Mouse (Mus musculus) kidney, adult 2 months (tissue): ENCODE data around the gene Celsr1. TPM values are rescaled to one million over a fixed set of nuclear protein-coding genes. Genes with fewer than 3 reads are reported as not detected.
"Not testable (repeated sequence)": the region's sequence is repeated elsewhere in the genome, so short reads cannot be mapped to it uniquely, and the experiment has no call there.

Experiments used
- DNase-seq: peaks from one replicate; pipeline ENCODE4 v3.0.0; 2021
- H3K27ac ChIP-seq: fragments of 200-500 bp; 2 replicates; pipeline ENCODE4 v1.5.1; 2012; ENCODE audit warnings: low read depth, low read length, control low read depth, inconsistent platforms; ENCODE audit not compliant: insufficient read depth
- H3K27me3 ChIP-seq: fragments of 200-500 bp; replicated peaks from 2 replicates; pipeline ENCODE4 v1.6.1; 2012; ENCODE audit warnings: mild to moderate bottlenecking, moderate library complexity, low read length, inconsistent platforms; ENCODE audit not compliant: control insufficient read depth, insufficient read depth
- H3K36me3 ChIP-seq: fragments of 200-500 bp; 2 replicates; pipeline ENCODE4 v1.6.1; 2012; ENCODE audit warnings: mild to moderate bottlenecking, moderate library complexity, low read length, inconsistent platforms; ENCODE audit not compliant: control insufficient read depth, insufficient read depth
- H3K4me1 ChIP-seq: fragments of 200-500 bp; 2 replicates; pipeline ENCODE4 v1.6.1; 2011; ENCODE audit warnings: low read length; ENCODE audit not compliant: control insufficient read depth, insufficient read depth
- H3K4me3 ChIP-seq: fragments of 200-500 bp; 2 replicates; pipeline ENCODE4 v1.5.1; 2011; ENCODE audit warnings: mild to moderate bottlenecking, low read depth, low read length, control low read depth; ENCODE audit not compliant: insufficient read depth
- CTCF ChIP-seq: fragments of 200-500 bp; conservative IDR thresholded peaks from 2 replicates; pipeline ENCODE4 v1.5.1; 2011; ENCODE audit warnings: low read depth, mild to moderate bottlenecking, control low read depth, low read length, moderate library complexity, mixed read lengths; ENCODE audit not compliant: insufficient read depth, insufficient read length
- POLR2A ChIP-seq: fragments of 200-500 bp; IDR thresholded peaks from one replicate; pipeline ENCODE4 v1.6.1; 2011; ENCODE audit warnings: low read depth, low read length, control low read depth
- WGBS: fragments of 180-500 bp; shearing (Covaris S2); methylation state at CpG from one replicate; pipeline ENCODE4 v1.1.7; 2018; 5-methylcytosine and 5-hydroxymethylcytosine counted together
- polyA plus RNA-seq: library from polyadenylated mRNA; depleted of rRNA; stranded (reverse); fragments of >200 nt; gene quantifications from 2 replicates; pipeline ENCODE4 v1.2.3, GENCODE M21; 2012

The Celsr1 gene
- polyA plus RNA-seq, 1 experiment: 12.4 TPM

GRCm38 (mm10) chr15:86057908-86058307 is 24.3 kb upstream of the Celsr1 start:
- H3K27me3 ChIP-seq: no peaks in the 10 kb centered on the region
- WGBS: 32% methylated on average over 7 of the region's 7 CpGs
- TF ChIP-seq POLR2A (no peak), CTCF (no peak)
- H3K4me1 ChIP-seq: peaks cover 15% of the 10 kb centered on the region; the same call in 1 of the 2 replicates
- H3K27ac ChIP-seq: no peak overlapping the region
- H3K4me3 ChIP-seq: peak overlapping the region; percentile 46; the same call in 1 of the 2 replicates
- no peak for DNase-seq
- H3K36me3 ChIP-seq: no peaks in the 10 kb centered on the region

GRCm38 (mm10) chr15:86057413-86057812 is 23.8 kb upstream of the Celsr1 start, which contains the start of gene Gramd4:
Gene Gramd4 (plus strand): TSS chr15:86057695.
- no peaks in the 10 kb centered on the region for H3K36me3 ChIP-seq

GRCm38 (mm10) chr15:86056221-86056760 is 22.7 kb upstream of the Celsr1 start:
- peak; percentile 60 for DNase-seq
- Histone ChIP-seq H3K4me3 (no peak overlapping the region), H3K27me3 (no peaks in the 10 kb centered on the region), H3K27ac (no peak overlapping the region), H3K4me1 (peaks cover 13% of the 10 kb centered on the region; the same call in 1 of the 2 replicates), H3K36me3 (no peaks in the 10 kb centered on the region)
- 70% methylated on average over 5 of the region's 5 CpGs for WGBS
- TF ChIP-seq POLR2A (no peak), CTCF (no peak)

More at GRCm38 (mm10) chr15:86057413-86057812, 23.8 kb upstream of the Celsr1 start, which contains the start of gene Gramd4:
- 18% methylated on average over 6 of the region's 6 CpGs for WGBS
- Histone ChIP-seq H3K27me3 (no peaks in the 10 kb centered on the region), H3K27ac (no peak within 1 kb of the TSS; the same call in 1 of the 2 replicates), H3K4me1 (peaks cover 15% of the 10 kb centered on the region; the same call in 1 of the 2 replicates), H3K4me3 (peak within 1 kb of the TSS; percentile 46)
- TF ChIP-seq POLR2A (no peak), CTCF (no peak)
- peak; percentile 66 for DNase-seq

GRCm38 (mm10) chr15:86054861-86055260 is 21.3 kb upstream of the Celsr1 start:
- not testable (repeated sequence) for H3K27me3 ChIP-seq, DNase-seq, H3K27ac ChIP-seq, H3K4me3 ChIP-seq, H3K4me1 ChIP-seq, H3K36me3 ChIP-seq
- 67% methylated on average over 3 of the region's 3 CpGs for WGBS

GRCm38 (mm10) chr15:86053890-86054536 is 20.4 kb upstream of the Celsr1 start:
- DNase-seq: peak; percentile 81
- Histone ChIP-seq H3K27me3 (no peaks in the 10 kb centered on the region), H3K36me3 (no peaks in the 10 kb centered on the region), H3K27ac (no peak overlapping the region), H3K4me1 (peaks cover 3% of the 10 kb centered on the region; the same call in 1 of the 2 replicates), H3K4me3 (no peak overlapping the region)
- TF ChIP-seq POLR2A (no peak), CTCF (peak; percentile 96)
- 36% methylated on average over 2 of the region's 2 CpGs for WGBS

- Histone ChIP-seq H3K4me3 (no peak overlapping the region), H3K27ac (no peak overlapping the region), H3K27me3 (no peaks in the 10 kb centered on the region), H3K36me3 (no peaks in the 10 kb centered on the region), H3K4me1 (no peaks in the 10 kb centered on the region)
- TF ChIP-seq POLR2A: no peak
- no peak for TF ChIP-seq CTCF
- DNase-seq: peak; percentile 51
- 37% methylated on average over 6 of the region's 6 CpGs for WGBS
These were observed 18.4 kb upstream of the Celsr1 start for GRCm38 (mm10) chr15:86051878-86052478.

GRCm38 (mm10) chr15:86051152-86051551 is 17.6 kb upstream of the Celsr1 start:
- DNase-seq: no peak
- 85% methylated on average over 10 of the region's 10 CpGs for WGBS
- Histone ChIP-seq H3K4me3 (no peak overlapping the region), H3K27ac (no peak overlapping the region), H3K4me1 (no peaks in the 10 kb centered on the region), H3K27me3 (no peaks in the 10 kb centered on the region), H3K36me3 (no peaks in the 10 kb centered on the region)
- TF ChIP-seq POLR2A (no peak), CTCF (no peak)
